Mouse (Mus musculus) stomach, postnatal 0 days (tissue): ENCODE results near the gene Rpl11. TPM values are rescaled to one million over a fixed set of nuclear protein-coding genes. Genes with fewer than 3 reads are reported as not detected.
"Not testable (repeated sequence)": the region's sequence is repeated elsewhere in the genome, so short reads cannot be mapped to it uniquely, and the experiment has no call there.

Experiments used
- ATAC-seq: fragments of 200-750 bp; cut with Nextera tagmentation; 2 replicates; pipeline ENCODE4 v1.8.0; 2017; ENCODE audit not compliant: low FRiP score, low TSS enrichment
- DNase-seq: peaks from one replicate; pipeline ENCODE4 v3.0.0-alpha.2; 2016; ENCODE audit warnings: low spot score
- H3K27ac ChIP-seq: fragments of 300-500 bp; sonication (generic); replicated peaks from 2 replicates; pipeline ENCODE4 v1.5.1; 2014; ENCODE audit warnings: mild to moderate bottlenecking, control low read depth
- H3K27me3 ChIP-seq: fragments of 300-500 bp; sonication (generic); 2 replicates; pipeline ENCODE4 v1.6.1; 2014; ENCODE audit warnings: low read length; ENCODE audit not compliant: control insufficient read depth, insufficient read depth
- H3K36me3 ChIP-seq: fragments of 300-500 bp; sonication (generic); 2 replicates; pipeline ENCODE4 v1.6.1; 2014; ENCODE audit warnings: low read length, mixed read lengths; ENCODE audit not compliant: control insufficient read depth, insufficient read depth
- H3K4me1 ChIP-seq: fragments of 300-500 bp; sonication (generic); replicated peaks from 2 replicates; pipeline ENCODE4 v1.6.1; 2014; ENCODE audit warnings: antibody characterized with exemption; ENCODE audit not compliant: control insufficient read depth, insufficient read depth
- H3K4me2 ChIP-seq: fragments of 300-500 bp; sonication (generic); replicated peaks from 2 replicates; pipeline ENCODE4 v1.6.1; 2014; ENCODE audit warnings: low read depth, mild to moderate bottlenecking, control low read depth, moderate library complexity
- H3K4me3 ChIP-seq: fragments of 300-500 bp; sonication (generic); 2 replicates; pipeline ENCODE4 v1.5.1; 2014; ENCODE audit warnings: low read depth, low read length, control low read depth
- H3K9ac ChIP-seq: fragments of 300-500 bp; sonication (generic); 2 replicates; pipeline ENCODE4 v1.6.1; 2014; ENCODE audit warnings: mild to moderate bottlenecking, low read length, control low read depth, mixed read lengths
- H3K9me3 ChIP-seq: fragments of 300-500 bp; sonication (generic); 2 replicates; pipeline ENCODE4 v1.6.1; 2016; ENCODE audit warnings: low read length; ENCODE audit not compliant: control insufficient read depth
- CTCF ChIP-seq: IDR thresholded peaks from 2 replicates; pipeline ENCODE4 v1.5.1; 2016; ENCODE audit warnings: antibody characterized with exemption, low read depth, mild to moderate bottlenecking, moderate library complexity
- EP300 ChIP-seq: optimal IDR thresholded peaks from 2 replicates; pipeline ENCODE3; 2016; ENCODE audit warnings: antibody characterized with exemption
- WGBS: fragments of 180-500 bp; shearing (Covaris S2); extraction: QIAGEN DNeasy Blood & Tissue Kit; methylation state at CpG from one replicate; pipeline ENCODE4 v1.1.7; 2014; 5-methylcytosine and 5-hydroxymethylcytosine counted together
- polyA plus RNA-seq: library from polyadenylated mRNA; unstranded; fragments of >200 nt; fragmentation: Nextera tagmentation; extraction: Ambion mirVana; gene quantifications from 2 replicates; pipeline ENCODE4 v1.2.1, GENCODE M21; 2015

Gene Rpl11
- polyA plus RNA-seq, result 369 and 402 TPM in 2 replicates

DNA sequence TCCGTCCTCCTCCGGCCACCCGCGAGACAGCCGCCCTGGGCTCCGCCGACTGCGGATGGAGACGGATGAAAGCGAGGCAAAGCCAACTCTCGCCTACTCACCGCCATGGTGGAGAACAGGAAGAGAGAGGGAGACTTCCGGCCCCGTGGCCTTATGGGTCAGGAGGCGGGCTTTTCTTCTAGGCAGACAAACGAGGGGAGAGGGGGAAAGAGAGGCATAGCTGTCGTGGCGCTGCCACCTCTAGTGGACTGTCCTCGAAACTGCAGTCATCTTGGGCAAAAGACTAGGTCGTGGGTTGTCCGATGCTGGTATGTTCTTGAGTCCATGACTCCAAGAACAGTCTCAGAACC lies at the start of gene Rpl11:
Gene Rpl11 (minus strand): TSS at position 182 of the 350 bp plus-strand sequence.
- 0% methylated on average over 17 of the region's 21 CpGs for WGBS
- H3K4me3 ChIP-seq, result peak within 1 kb of the TSS; percentile 86
- DNase-seq (peak; percentile 95), ATAC-seq (peak; percentile 95)
- peak within 1 kb of the TSS; percentile 91 for H3K9ac ChIP-seq
- no peaks in the 10 kb centered on the region for H3K4me1 ChIP-seq
- H3K27ac ChIP-seq, result peak within 1 kb of the TSS; percentile 94
- peaks cover 14% of the 10 kb centered on the region for H3K36me3 ChIP-seq
- no peaks in the 10 kb centered on the region for H3K9me3 ChIP-seq
- no peaks in the 10 kb centered on the region for H3K27me3 ChIP-seq
- peak within 1 kb of the TSS; percentile 77 for H3K4me2 ChIP-seq
- TF ChIP-seq CTCF (peak; percentile 92), EP300 (no peak)

DNA sequence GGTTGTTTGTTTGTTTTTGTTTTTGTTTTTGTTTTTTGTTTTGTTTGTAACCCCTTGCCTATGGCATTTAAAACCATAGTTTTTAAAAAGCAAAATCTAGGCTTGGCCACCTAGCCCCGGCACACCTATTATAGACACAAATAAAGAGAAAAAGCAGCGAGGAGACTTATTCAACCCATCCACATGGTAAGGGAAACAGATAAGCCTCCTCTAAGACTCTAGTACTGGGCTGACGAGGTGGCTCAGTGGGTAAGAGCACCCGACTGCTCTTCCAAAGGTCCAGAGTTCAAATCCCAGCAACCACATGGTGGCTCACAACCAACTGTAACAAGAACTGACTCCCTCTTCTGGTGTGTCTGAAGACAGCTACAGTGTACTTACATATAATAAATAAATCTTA lies 48.5 kb upstream of the Rpl11 start:
- H3K4me3 ChIP-seq, H3K36me3 ChIP-seq, H3K9me3 ChIP-seq, H3K4me1 ChIP-seq, H3K4me2 ChIP-seq, H3K9ac ChIP-seq, ATAC-seq, H3K27me3 ChIP-seq, DNase-seq, H3K27ac ChIP-seq: not testable (repeated sequence)
- WGBS, result 83% methylated on average over 4 of the region's 4 CpGs

DNA sequence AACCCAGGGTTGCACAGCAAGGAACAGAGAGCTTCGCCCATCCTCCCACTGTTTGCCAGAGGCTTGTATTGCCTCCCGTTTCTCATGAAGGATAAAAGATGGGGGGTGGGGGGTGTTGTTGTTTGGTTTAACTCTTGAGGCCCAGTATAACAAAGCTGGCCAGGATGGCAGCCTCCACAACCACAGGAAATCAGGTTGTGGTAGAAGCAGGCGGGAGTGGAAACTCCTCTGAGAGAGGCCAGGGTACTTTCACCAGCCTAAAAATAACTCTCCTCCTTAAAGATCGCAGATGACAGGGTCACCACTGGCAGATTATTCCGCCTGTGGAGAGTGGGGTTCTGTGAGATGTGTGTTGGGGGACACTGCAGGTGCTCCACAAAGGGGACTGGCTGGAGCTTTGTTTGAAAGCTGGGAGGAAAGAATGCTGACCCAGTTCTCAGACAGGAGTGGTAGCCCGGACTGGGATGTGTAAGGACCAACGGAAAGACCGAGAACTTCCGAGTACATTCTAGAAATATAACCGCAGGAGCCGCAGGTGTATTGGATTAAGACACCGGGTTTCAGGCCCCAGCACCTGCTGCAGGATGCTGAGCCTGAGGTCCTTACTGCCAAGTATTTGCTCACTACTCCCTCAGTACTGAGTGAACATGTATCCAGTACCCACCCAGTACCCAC lies 47.3 kb upstream of the Rpl11 start:
- DNase-seq (no peak), ATAC-seq (no peak)
- Histone ChIP-seq H3K4me1 (0 out of 2 replicates have a peak, but pooled peaks cover 3% of the 10 kb centered on the region), H3K36me3 (no peaks in the 10 kb centered on the region), H3K27me3 (no peaks in the 10 kb centered on the region), H3K27ac (no peak overlapping the region), H3K9me3 (no peaks in the 10 kb centered on the region), H3K9ac (no peak overlapping the region), H3K4me2 (no peak overlapping the region), H3K4me3 (no peak overlapping the region)
- 64% methylated on average over 12 of the region's 12 CpGs for WGBS
- TF ChIP-seq CTCF (no peak), EP300 (no peak)

DNA sequence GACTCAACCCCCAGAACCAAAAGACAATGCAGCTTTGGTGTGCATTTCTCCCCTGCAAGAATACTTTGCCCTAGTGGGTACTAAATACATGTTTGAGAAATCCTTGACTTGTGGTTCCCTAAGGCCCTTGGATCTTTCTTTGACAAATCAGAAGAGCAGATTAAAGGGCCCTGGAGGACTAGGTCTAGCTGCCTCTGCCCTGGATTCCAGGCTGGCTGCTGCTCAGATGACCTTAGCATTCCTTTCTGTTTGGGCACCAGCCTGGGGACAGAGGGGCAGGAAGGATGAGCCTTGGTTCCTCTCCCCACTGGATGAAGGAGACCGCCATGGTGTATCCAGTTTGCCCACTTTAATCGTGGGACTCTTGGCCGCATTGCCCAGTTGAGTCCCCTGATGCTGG lies 45.2 kb upstream of the Rpl11 start:
- Histone ChIP-seq H3K27ac (no peak overlapping the region), H3K4me3 (no peak overlapping the region), H3K4me1 (no peaks in the 10 kb centered on the region), H3K27me3 (no peaks in the 10 kb centered on the region), H3K9me3 (no peaks in the 10 kb centered on the region), H3K4me2 (no peak overlapping the region), H3K36me3 (no peaks in the 10 kb centered on the region), H3K9ac (no peak overlapping the region)
- no peak for DNase-seq
- whole genome bisulfite sequencing, result 93% methylated on average over 3 of the region's 3 CpGs
- TF ChIP-seq EP300 (no peak), CTCF (no peak)
- no peak for ATAC-seq

DNA sequence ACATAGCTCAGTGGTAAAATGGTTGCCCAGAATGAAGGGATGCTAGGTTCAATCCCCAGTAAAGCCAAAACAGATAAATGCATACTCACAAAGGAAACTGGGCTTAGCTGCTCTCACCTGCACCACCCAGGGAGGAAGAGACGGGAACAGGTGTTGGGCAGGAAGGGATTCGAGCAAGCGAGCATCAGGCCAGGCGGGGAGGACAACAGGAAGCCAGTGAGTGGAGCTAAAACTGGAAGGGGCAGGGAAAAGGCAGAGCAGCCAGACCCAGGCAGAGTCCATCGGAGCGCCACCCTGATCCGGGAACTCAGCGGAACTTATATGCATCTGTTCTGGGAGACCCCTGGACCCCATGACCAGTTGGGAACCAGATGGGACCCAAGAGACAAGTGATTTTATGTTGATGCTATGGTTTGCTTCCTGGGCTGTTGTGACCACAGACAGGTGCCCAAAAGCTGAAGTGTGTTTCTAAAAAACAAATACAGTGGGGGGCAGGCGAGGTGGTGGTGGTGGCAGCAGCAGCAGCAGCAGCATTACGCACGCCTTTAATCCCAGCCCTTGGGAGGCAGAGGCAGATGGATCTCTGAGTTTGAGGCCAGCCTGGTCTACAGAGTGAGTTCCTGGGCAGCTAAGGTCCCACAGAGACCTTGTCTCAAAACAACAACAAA lies 43.4 kb upstream of the Rpl11 start:
- no peak for TF ChIP-seq CTCF
- TF ChIP-seq EP300, result no peak
- Histone ChIP-seq H3K27me3 (no peaks in the 10 kb centered on the region), H3K36me3 (no peaks in the 10 kb centered on the region), H3K4me1 (no peaks in the 10 kb centered on the region), H3K4me2 (no peak overlapping the region), H3K9ac (no peak overlapping the region), H3K9me3 (no peaks in the 10 kb centered on the region), H3K4me3 (no peak overlapping the region), H3K27ac (no peak overlapping the region)
- WGBS, result 68% methylated on average over 11 of the region's 11 CpGs
- ATAC-seq, result no peak
- DNase-seq, result no peak

DNA sequence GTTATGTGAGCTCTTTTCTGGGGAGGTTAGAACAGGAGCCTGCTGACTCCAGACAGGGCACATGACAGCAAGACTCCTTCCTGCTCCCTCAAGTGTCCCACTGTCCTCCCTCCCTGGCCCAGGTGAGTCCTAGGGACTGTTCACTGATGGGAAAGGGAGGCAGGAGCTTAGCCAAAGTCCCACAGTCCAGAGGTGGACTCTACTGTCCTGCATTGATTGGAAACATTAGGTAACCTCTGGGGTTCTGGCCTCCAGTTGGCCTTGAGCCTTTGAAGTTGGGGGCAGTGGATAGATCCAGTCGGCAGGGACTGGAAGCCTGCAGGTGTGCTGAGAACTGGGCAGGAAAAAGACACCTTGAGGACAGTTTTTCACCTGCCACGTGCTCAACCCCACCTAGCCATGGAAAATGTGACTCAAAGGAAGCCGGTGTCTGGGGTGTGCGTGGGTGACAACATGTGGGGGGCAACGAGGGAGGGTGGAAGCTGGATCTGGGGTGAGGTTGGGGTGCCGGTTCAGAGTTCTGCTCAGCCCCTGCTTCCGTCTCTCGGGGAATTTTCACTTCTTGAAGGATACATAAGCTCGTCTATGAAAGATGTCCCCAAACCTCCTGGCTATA lies 42.4 kb upstream of the Rpl11 start:
- ATAC-seq, result peak; percentile 25; the same call in 1 of the 2 replicates
- Histone ChIP-seq H3K27ac (no peak overlapping the region), H3K4me3 (no peak overlapping the region), H3K4me2 (no peak overlapping the region), H3K4me1 (no peaks in the 10 kb centered on the region), H3K36me3 (no peaks in the 10 kb centered on the region), H3K9ac (no peak overlapping the region), H3K9me3 (no peaks in the 10 kb centered on the region), H3K27me3 (no peaks in the 10 kb centered on the region)
- TF ChIP-seq CTCF (no peak), EP300 (no peak)
- no peak for DNase-seq
- WGBS, result 80% methylated on average over 9 of the region's 9 CpGs
